Mouse (Mus musculus) CH12.LX (cell line): ENCODE results near the gene Rab3b. TPM values are rescaled to one million over a fixed set of nuclear protein-coding genes. Genes with fewer than 3 reads are reported as not detected.

Experiments used
- DNase-seq: peaks from one replicate; pipeline ENCODE4 v3.0.0-alpha.2; 2013; ENCODE audit errors: extremely low read depth
- H3K27ac ChIP-seq: 2 replicates; pipeline ENCODE4 v1.5.1; 2012; ENCODE audit warnings: low read depth, mild to moderate bottlenecking, control low read depth, moderate library complexity; ENCODE audit not compliant: insufficient read depth
- H3K27me3 ChIP-seq: replicated peaks from 2 replicates; pipeline ENCODE3; 2012; ENCODE audit warnings: inconsistent platforms
- H3K36me3 ChIP-seq, 2 experiments: replicated peaks in 1 of 2; 2 replicates each; pipeline versions ENCODE3 to v1.6.1; 2012; ENCODE audit warnings: inconsistent platforms in 1 of 2, low read length in 1 of 2, mild to moderate bottlenecking in 1 of 2, mixed read lengths in 1 of 2, moderate library complexity in 1 of 2; ENCODE audit not compliant: control insufficient read depth in 1 of 2, insufficient read depth in 1 of 2
- H3K4me1 ChIP-seq, 2 experiments: 2 replicates each; pipeline ENCODE4 v1.6.1; 2012; ENCODE audit warnings: inconsistent platforms in 1 of 2, moderate library complexity in 1 of 2; ENCODE audit not compliant: insufficient read depth in 2 of 2, control insufficient read depth in 1 of 2
- H3K4me2 ChIP-seq: 2 replicates; pipeline ENCODE4 v1.6.1; 2012; ENCODE audit warnings: low read depth, mild to moderate bottlenecking, control low read depth; ENCODE audit not compliant: poor library complexity, insufficient read depth, severe bottlenecking
- H3K4me3 ChIP-seq, 3 experiments: fragments of 150-350 bp in 1 of 3; sonication (generic) in 1 of 3; replicated peaks in 1 of 3; 2 replicates each; pipeline versions ENCODE3 to v1.5.1; 2011 to 2012; ENCODE audit warnings: low read depth in 2 of 3, low read length in 2 of 3, mild to moderate bottlenecking in 2 of 3, moderate library complexity in 2 of 3, control low read depth in 1 of 3, improper control_type of control experiment in 1 of 3, inconsistent platforms in 1 of 3, mixed read lengths in 1 of 3; ENCODE audit not compliant: poor library complexity in 1 of 3
- H3K79me2 ChIP-seq: replicated peaks from 2 replicates; pipeline ENCODE4 v1.6.1; 2012; ENCODE audit warnings: mild to moderate bottlenecking, moderate library complexity; ENCODE audit not compliant: control insufficient read depth, poor library complexity, insufficient read depth, severe bottlenecking; ENCODE audit errors: extremely low read depth
- H3K9ac ChIP-seq: 2 replicates; pipeline ENCODE4 v1.6.1; 2012; ENCODE audit warnings: low read depth, mild to moderate bottlenecking, control low read depth, moderate library complexity; ENCODE audit not compliant: insufficient read depth
- H3K9me3 ChIP-seq: replicated peaks from 2 replicates; pipeline ENCODE3; 2012; ENCODE audit warnings: low read length, inconsistent platforms, mixed read lengths
- BHLHE40 ChIP-seq: IDR thresholded peaks from 2 replicates; pipeline ENCODE4 v1.6.1; 2011; ENCODE audit warnings: mild to moderate bottlenecking, low read depth, low read length, improper control_type of control experiment
- E2F4 ChIP-seq: IDR thresholded peaks from 2 replicates; pipeline ENCODE4 v1.6.1; 2011; ENCODE audit warnings: low read depth, low read length, improper control_type of control experiment; ENCODE audit not compliant: insufficient replicate concordance
- ELF1 ChIP-seq: IDR thresholded peaks from 2 replicates; pipeline ENCODE4 v1.6.1; 2014; ENCODE audit warnings: low read depth, mild to moderate bottlenecking, inconsistent platforms, low read length, improper control_type of control experiment
- ETS1 ChIP-seq: conservative IDR thresholded peaks from 2 replicates; pipeline ENCODE4 v1.6.1; 2012; ENCODE audit warnings: low read depth, mild to moderate bottlenecking, inconsistent platforms, low read length, improper control_type of control experiment, moderate library complexity
- GABPA ChIP-seq: IDR thresholded peaks from 2 replicates; pipeline ENCODE4 v1.6.1; 2012; ENCODE audit warnings: low read depth, low read length, improper control_type of control experiment, inconsistent platforms; ENCODE audit not compliant: insufficient replicate concordance
- IRF4 ChIP-seq: IDR thresholded peaks from 2 replicates; pipeline ENCODE4 v1.6.1; 2014; ENCODE audit warnings: low read depth, mild to moderate bottlenecking, inconsistent platforms, low read length, improper control_type of control experiment
- JUN ChIP-seq: IDR thresholded peaks from 2 replicates; pipeline ENCODE4 v1.6.1; 2011; ENCODE audit warnings: low read depth, mild to moderate bottlenecking, low read length, improper control_type of control experiment, moderate library complexity; ENCODE audit not compliant: insufficient read depth
- JUND ChIP-seq: conservative IDR thresholded peaks from 2 replicates; pipeline ENCODE4 v1.6.1; 2011; ENCODE audit warnings: low read depth, low read length, improper control_type of control experiment
- MAZ ChIP-seq: IDR thresholded peaks from 2 replicates; pipeline ENCODE4 v1.6.1; 2012; ENCODE audit warnings: low read depth, mild to moderate bottlenecking, inconsistent platforms, low read length, improper control_type of control experiment, moderate library complexity
- MEF2A ChIP-seq: IDR thresholded peaks from 2 replicates; pipeline ENCODE4 v1.6.1; 2014; ENCODE audit warnings: low read depth, mild to moderate bottlenecking, inconsistent platforms, low read length, improper control_type of control experiment, borderline replicate concordance
- POLR2A ChIP-seq: IDR thresholded peaks from 2 replicates; pipeline ENCODE4 v1.6.1; 2011; ENCODE audit warnings: low read depth, mild to moderate bottlenecking, improper control_type of control experiment, low read length
- RAD21 ChIP-seq: IDR thresholded peaks from 2 replicates; pipeline ENCODE4 v1.6.1; 2011; ENCODE audit warnings: low read depth, mild to moderate bottlenecking, low read length, improper control_type of control experiment, moderate library complexity
- SIN3A ChIP-seq: IDR thresholded peaks from 2 replicates; pipeline ENCODE4 v1.6.1; 2012; ENCODE audit warnings: low read length, improper control_type of control experiment, inconsistent platforms
- SMC3 ChIP-seq: IDR thresholded peaks from 2 replicates; pipeline ENCODE4 v1.6.1; 2011; ENCODE audit warnings: low read depth, low read length, improper control_type of control experiment
- TCF12 ChIP-seq: IDR thresholded peaks from 2 replicates; pipeline ENCODE4 v1.6.1; 2014; ENCODE audit warnings: low read depth, mild to moderate bottlenecking, inconsistent platforms, low read length, improper control_type of control experiment
- ZC3H11A ChIP-seq: IDR thresholded peaks from 2 replicates; pipeline ENCODE4 v1.6.1; 2012; ENCODE audit warnings: low read depth, mild to moderate bottlenecking, inconsistent platforms, low read length, improper control_type of control experiment
- ZMIZ1 ChIP-seq: IDR thresholded peaks from 2 replicates; pipeline ENCODE4 v1.6.1; 2012; ENCODE audit warnings: low read depth, mild to moderate bottlenecking, inconsistent platforms, low read length, improper control_type of control experiment
- ZNF384 ChIP-seq: IDR thresholded peaks from 2 replicates; pipeline ENCODE4 v1.6.1; 2012; ENCODE audit warnings: low read depth, low read length, improper control_type of control experiment, inconsistent platforms
- dilution Hi-C: fragments of 300-500 bp; cut with MboI; formaldehyde crosslinking; loops from 2 replicates; pipeline ENCODE4 v1.14.3; 2020; ENCODE audit warnings: low sequenced_read_pairs; ENCODE audit not compliant: extremely low pct_unique_long_range_greater_than_20kb, extremely low pct_ligation_motif_present
- in situ Hi-C: fragments of 300-500 bp; cut with MboI; formaldehyde crosslinking; loops from 3 replicates; pipeline ENCODE4 v1.14.3; 2019; ENCODE audit warnings: low sequenced_read_pairs, low pct_ligation_motif_present, low pct_unique_long_range_greater_than_20kb, mixed read lengths
- polyA plus RNA-seq: library from polyadenylated mRNA; unstranded; fragments of >175 nt; gene quantifications from 2 replicates; pipeline ENCODE4 v1.2.1, GENCODE M21; 2012; ENCODE audit warnings: low read depth; ENCODE audit not compliant: insufficient read length
- total RNA-seq, 2 experiments: library from RNA; depleted of rRNA; stranded (reverse); fragments of 300-350 nt in 1 of 2; fragments of >200 nt in 1 of 2; gene quantifications; 2 replicates each; pipeline ENCODE4 v1.2.3; 2012 to 2014

Rab3b gene
- total and polyA plus RNA-seq, 3 experiments, result 0.56 to 0.94 (median 0.85) TPM

DNA sequence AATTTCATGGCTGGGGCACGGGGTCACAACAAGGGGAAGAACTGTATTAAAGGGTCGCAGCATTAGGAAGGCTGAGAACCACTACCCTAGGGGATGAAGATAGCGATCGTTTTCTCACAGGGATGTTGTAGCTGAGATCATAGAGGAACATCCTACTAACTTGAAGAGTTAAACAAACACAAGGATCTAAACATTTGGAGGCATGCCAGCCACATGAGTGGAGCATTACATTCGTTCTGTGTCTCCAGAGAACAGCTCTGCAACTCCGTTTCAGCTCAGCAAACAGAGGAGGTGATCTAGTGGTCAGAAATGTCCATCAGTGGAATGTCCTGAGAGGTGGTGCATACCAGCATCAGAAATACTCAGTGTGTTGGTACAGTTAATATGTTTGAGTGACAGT is 35.5 kb downstream of the Rab3b start:
- no peak overlapping the region for H3K9ac ChIP-seq
- peaks cover 12 to 28% of the 10 kb centered on the region in 2 experiments; a peak in 3 of 4 replicates for H3K4me1 ChIP-seq
- no peaks in the 10 kb centered on the region for H3K36me3 ChIP-seq
- no peaks in the 10 kb centered on the region for H3K79me2 ChIP-seq
- in situ Hi-C loops (no loop called here), dilution Hi-C loops (no loop called here)
- no peak overlapping the region for H3K4me3 ChIP-seq
- TF ChIP-seq ZC3H11A (no peak), RAD21 (no peak), SMC3 (no peak), TCF12 (no peak), SIN3A (no peak), BHLHE40 (no peak)
- H3K27ac ChIP-seq, result no peak overlapping the region
- H3K9me3 ChIP-seq, result peaks cover 4% of the 10 kb centered on the region
- H3K27me3 ChIP-seq, result no peaks in the 10 kb centered on the region
- no peak overlapping the region for H3K4me2 ChIP-seq
- no peak for DNase-seq

DNA sequence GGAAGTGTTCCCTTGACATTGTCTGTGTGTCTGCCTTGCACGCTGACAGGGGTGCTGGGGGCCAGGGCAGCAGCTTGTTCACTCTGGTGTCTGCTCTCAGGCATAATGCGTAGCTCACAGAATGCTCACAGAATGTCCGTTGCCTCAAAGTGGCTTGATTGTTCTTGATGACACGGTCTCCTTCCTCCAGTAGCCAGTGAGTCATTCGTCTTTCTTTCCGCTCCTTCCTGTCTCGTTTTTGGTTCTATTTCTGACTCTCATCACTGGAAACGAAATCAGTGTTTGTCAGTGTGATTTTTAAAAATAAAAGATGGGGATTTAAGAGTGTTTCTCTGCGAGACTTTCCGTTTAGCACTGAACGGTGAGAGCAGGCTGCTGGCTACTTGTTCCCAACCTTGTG is 36.2 kb downstream of the Rab3b start:
- peaks cover 12 to 21% of the 10 kb centered on the region in 2 experiments; a peak in 3 of 4 replicates for H3K4me1 ChIP-seq
- H3K9ac ChIP-seq, result no peak overlapping the region
- dilution Hi-C loops, result no loop called here
- peaks cover 4% of the 10 kb centered on the region for H3K9me3 ChIP-seq
- no peak overlapping the region for H3K27ac ChIP-seq
- TF ChIP-seq ZNF384 (no peak), BHLHE40 (peak; percentile 44; the same call in 1 of the 2 replicates), MEF2A (peak; percentile 46; the same call in 1 of the 2 replicates)
- no peaks in the 10 kb centered on the region for H3K79me2 ChIP-seq
- in situ Hi-C loops, result no loop called here
- no peaks in the 10 kb centered on the region for H3K27me3 ChIP-seq
- no peak for DNase-seq
- no peaks in the 10 kb centered on the region for H3K36me3 ChIP-seq
- 0 out of 2 replicates have a peak overlapping the region, but pooled peaks have one; percentile 4 for H3K4me2 ChIP-seq
- no peak overlapping the region for H3K4me3 ChIP-seq

DNA sequence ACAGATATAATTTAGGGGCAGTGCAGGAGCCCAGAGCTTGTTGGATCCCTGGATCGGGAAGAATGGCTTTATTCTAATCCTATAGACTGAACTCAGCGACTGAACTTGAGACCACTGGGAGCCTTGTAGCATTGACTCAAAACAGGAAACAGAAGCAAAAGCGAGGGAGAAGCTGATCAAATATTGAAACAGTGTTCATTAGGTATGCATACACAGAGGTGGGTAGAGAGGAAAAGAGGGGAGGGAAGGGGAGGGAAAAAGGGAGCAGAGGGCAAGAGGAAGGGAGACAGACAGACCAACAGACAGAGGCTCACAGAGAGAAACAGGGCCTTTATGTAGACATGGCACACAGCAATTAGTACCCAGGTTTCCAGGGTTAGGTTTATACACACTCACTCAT is 38.8 kb downstream of the Rab3b start:
- no peak for DNase-seq
- TF ChIP-seq RAD21, result no peak
- no peak for TF ChIP-seq BHLHE40
- 0 out of 2 replicates have a peak, but pooled peaks have one; percentile 25 for TF ChIP-seq JUND
- no peak for TF ChIP-seq SMC3
- no peak for TF ChIP-seq ELF1
- peak; percentile 51; the same call in 1 of the 2 replicates for TF ChIP-seq IRF4
- TF ChIP-seq E2F4, result no peak
- no peak for TF ChIP-seq ZNF384
- TF ChIP-seq GABPA, result no peak
- no peak for TF ChIP-seq JUN
- no peak for TF ChIP-seq MAZ
- TF ChIP-seq ETS1, result no peak
- TF ChIP-seq ZMIZ1, result no peak
- no peak for TF ChIP-seq POLR2A
- TF ChIP-seq, all 38 proteins: peak for 2
- dilution Hi-C loops, result no loop called here
- Histone ChIP-seq H3K9me3 (no peaks in the 10 kb centered on the region), H3K27me3 (no peaks in the 10 kb centered on the region), H3K36me3 (no peaks in the 10 kb centered on the region), H3K9ac (no peak overlapping the region), H3K79me2 (no peaks in the 10 kb centered on the region), H3K4me2 (no peak overlapping the region), H3K27ac (no peak overlapping the region), H3K4me1 (peaks cover 8 to 15% of the 10 kb centered on the region in 2 experiments; a peak in 3 of 4 replicates), H3K4me3 (no peak overlapping the region)
- in situ Hi-C loops, result no loop called here
